Mouse (Mus musculus): ENCODE measurements around the gene Osbpl9. TPM values are rescaled to one million over a fixed set of nuclear protein-coding genes. Genes with fewer than 3 reads are reported as not detected.

The Osbpl9 gene
- total RNA-seq, 2 experiments from 2014 or later = 42.8 to 45.0 TPM

- no peak for ATAC-seq (replicated peaks; ENCODE audit: low FRiP score, low TSS enrichment, poor library complexity, severe bottlenecking)
Observed at GRCm38 (mm10) chr4:109065714-109066113, 136.4 kb downstream of the Osbpl9 start.

GRCm38 (mm10) chr4:109064941-109065340 lies 137.1 kb downstream of the Osbpl9 start:
- ATAC-seq (replicated peaks; ENCODE audit: low FRiP score, low TSS enrichment, poor library complexity, severe bottlenecking) = no peak

GRCm38 (mm10) chr4:109059255-109059821 lies 142.7 kb downstream of the Osbpl9 start:
- no peak for ATAC-seq (replicated peaks; ENCODE audit: low FRiP score, low TSS enrichment, poor library complexity, severe bottlenecking)

- no peak for ATAC-seq (replicated peaks; ENCODE audit: low FRiP score, low TSS enrichment, poor library complexity, severe bottlenecking)
Observed at GRCm38 (mm10) chr4:109057640-109058039, 144.4 kb downstream of the Osbpl9 start.

- no peak for ATAC-seq (replicated peaks; ENCODE audit: low FRiP score, low TSS enrichment, poor library complexity, severe bottlenecking)
Observed at GRCm38 (mm10) chr4:109056351-109056750, 145.7 kb downstream of the Osbpl9 start.

- ATAC-seq (replicated peaks; ENCODE audit: low FRiP score, low TSS enrichment, poor library complexity, severe bottlenecking) = no peak
Observed at GRCm38 (mm10) chr4:109054003-109054402, 148.1 kb downstream of the Osbpl9 start.

- ATAC-seq (replicated peaks; ENCODE audit: low FRiP score, low TSS enrichment, poor library complexity, severe bottlenecking) = no peak
Observed at GRCm38 (mm10) chr4:109052282-109052681, 149.8 kb downstream of the Osbpl9 start.

GRCm38 (mm10) chr4:109048258-109048657 lies 153.8 kb downstream of the Osbpl9 start:
- no peak for ATAC-seq (replicated peaks; ENCODE audit: low FRiP score, low TSS enrichment, poor library complexity, severe bottlenecking)

GRCm38 (mm10) chr4:109043756-109044155 lies 158.3 kb downstream of the Osbpl9 start:
- no peak for ATAC-seq (replicated peaks; ENCODE audit: low FRiP score, low TSS enrichment, poor library complexity, severe bottlenecking)

GRCm38 (mm10) chr4:109043294-109043693 lies 158.8 kb downstream of the Osbpl9 start:
- ATAC-seq (replicated peaks; ENCODE audit: low FRiP score, low TSS enrichment, poor library complexity, severe bottlenecking) = no peak

GRCm38 (mm10) chr4:109042739-109043138 lies 159.3 kb downstream of the Osbpl9 start:
- ATAC-seq (replicated peaks; ENCODE audit: low FRiP score, low TSS enrichment, poor library complexity, severe bottlenecking) = no peak

- peak; percentile 81 for ATAC-seq (replicated peaks; ENCODE audit: low FRiP score, low TSS enrichment, poor library complexity, severe bottlenecking)
Observed at GRCm38 (mm10) chr4:109036327-109036726, 165.7 kb downstream of the Osbpl9 start.

GRCm38 (mm10) chr4:109030266-109030665 lies 171.8 kb downstream of the Osbpl9 start:
- ATAC-seq (replicated peaks; ENCODE audit: low FRiP score, low TSS enrichment, poor library complexity, severe bottlenecking) = no peak

- no peak for ATAC-seq (replicated peaks; ENCODE audit: low FRiP score, low TSS enrichment, poor library complexity, severe bottlenecking)
Observed at GRCm38 (mm10) chr4:109029857-109030256, 172.2 kb downstream of the Osbpl9 start.

- no peak for ATAC-seq (replicated peaks; ENCODE audit: low FRiP score, low TSS enrichment, poor library complexity, severe bottlenecking)
Observed at GRCm38 (mm10) chr4:109026543-109026942, 175.5 kb downstream of the Osbpl9 start.

- no peak for ATAC-seq (replicated peaks; ENCODE audit: low FRiP score, low TSS enrichment, poor library complexity, severe bottlenecking)
Observed at GRCm38 (mm10) chr4:109025061-109025460, 177.0 kb downstream of the Osbpl9 start.

- ATAC-seq (replicated peaks; ENCODE audit: low FRiP score, low TSS enrichment, poor library complexity, severe bottlenecking) = no peak
Observed at GRCm38 (mm10) chr4:109021976-109022375, 180.1 kb downstream of the Osbpl9 start.

GRCm38 (mm10) chr4:109019301-109019700 lies 182.8 kb downstream of the Osbpl9 start:
- no peak for ATAC-seq (replicated peaks; ENCODE audit: low FRiP score, low TSS enrichment, poor library complexity, severe bottlenecking)

- ATAC-seq (replicated peaks; ENCODE audit: low FRiP score, low TSS enrichment, poor library complexity, severe bottlenecking) = no peak
Observed at GRCm38 (mm10) chr4:109017441-109017840, 184.6 kb downstream of the Osbpl9 start.

- no peak for ATAC-seq (replicated peaks; ENCODE audit: low FRiP score, low TSS enrichment, poor library complexity, severe bottlenecking)
Observed at GRCm38 (mm10) chr4:109014091-109014490, 188.0 kb downstream of the Osbpl9 start.
